Mouse (Mus musculus) myocyte (in vitro differentiated cells): ENCODE results near the gene Gm20388.

Experiments used
- CEBPB ChIP-seq: IDR thresholded peaks from 2 replicates; pipeline ENCODE4 v1.6.1; 2011; ENCODE audit warnings: mild to moderate bottlenecking, moderate library complexity; ENCODE audit not compliant: poor library complexity, insufficient read depth, severe bottlenecking
- E2F4 ChIP-seq: IDR thresholded peaks from one replicate; pipeline ENCODE4 v1.6.1; 2011; ENCODE audit warnings: mild to moderate bottlenecking, control low read depth, moderate library complexity; ENCODE audit not compliant: insufficient read depth
- MAX ChIP-seq: IDR thresholded peaks from one replicate; pipeline ENCODE4 v1.6.1; 2011; ENCODE audit warnings: low read depth, mild to moderate bottlenecking, control low read depth
- MYOD1 ChIP-seq, 3 experiments: IDR thresholded peaks; one replicate each; pipeline ENCODE4 v1.6.1; 2011; ENCODE audit warnings: control low read depth in 2 of 3, low read depth in 2 of 3, mild to moderate bottlenecking in 2 of 3, moderate library complexity in 1 of 3; ENCODE audit not compliant: insufficient read length in 2 of 3, control insufficient read depth in 1 of 3
- MYOG ChIP-seq, 3 experiments: IDR thresholded peaks; one replicate each; pipeline ENCODE4 v1.6.1; 2011; ENCODE audit warnings: control low read depth in 2 of 3, low read depth in 2 of 3, mild to moderate bottlenecking in 2 of 3; ENCODE audit not compliant: insufficient read length in 2 of 3, control insufficient read depth in 1 of 3, insufficient read depth in 1 of 3
- POLR2A ChIP-seq: IDR thresholded peaks from one replicate; pipeline ENCODE4 v1.6.1; 2011; ENCODE audit warnings: low read depth, mild to moderate bottlenecking, control low read depth, moderate library complexity; ENCODE audit not compliant: insufficient read length
- POLR2AphosphoS2 ChIP-seq: IDR thresholded peaks from one replicate; pipeline ENCODE4 v1.6.1; 2011; ENCODE audit warnings: low read depth, control low read depth; ENCODE audit not compliant: insufficient read length
- USF1 ChIP-seq: IDR thresholded peaks from one replicate; pipeline ENCODE4 v1.6.1; 2011; ENCODE audit warnings: low read depth, mild to moderate bottlenecking, control low read depth, moderate library complexity

GRCm38 (mm10) chr8:122350309-122351089, 2439.9 kb downstream of the Gm20388 start:
- TF ChIP-seq POLR2A (no peak), CEBPB (no peak), MAX (no peak), MYOG (IDR thresholded peaks at IDR 0.05; ENCODE audit: control insufficient read depth in 1 of 3, insufficient read depth in 1 of 3, insufficient read length in 2 of 3, low read depth in 2 of 3) (no peak), E2F4 (no peak), MYOD1 (IDR thresholded peaks at IDR 0.05; ENCODE audit: control insufficient read depth in 1 of 3, insufficient read length in 2 of 3, low read depth in 2 of 3) (no peak), POLR2AphosphoS2 (no peak), USF1 (no peak)
